Mouse (Mus musculus) spleen, embryonic (tissue): ENCODE measurements at regions not wholly inside any gene's neighbourhood (a gene's known extent, or its start where the extent isn't known, plus 50 kb on each side); places are given as distances from the start of the nearest gene placed in this dataset.
"Not testable (repeated sequence)": the region's sequence is repeated elsewhere in the genome, so short reads cannot be mapped to it uniquely, and the experiment has no call there.

Source experiments
- CTCF ChIA-PET: fragments of 350-600 bp; sonication (Branson Sonifier 250); formaldehyde crosslinking; loops from one replicate; lab custom pipeline; 2022; lab: Charles Lee

- CTCF ChIA-PET = no interaction called here
Measured at GRCm38 (mm10) chr12:46636888-46637287, 181.8 kb downstream of the Nova1 start.

GRCm38 (mm10) chr12:46635125-46635772, 183.5 kb downstream of the Nova1 start:
- CTCF ChIA-PET = no interaction called here

DNA sequence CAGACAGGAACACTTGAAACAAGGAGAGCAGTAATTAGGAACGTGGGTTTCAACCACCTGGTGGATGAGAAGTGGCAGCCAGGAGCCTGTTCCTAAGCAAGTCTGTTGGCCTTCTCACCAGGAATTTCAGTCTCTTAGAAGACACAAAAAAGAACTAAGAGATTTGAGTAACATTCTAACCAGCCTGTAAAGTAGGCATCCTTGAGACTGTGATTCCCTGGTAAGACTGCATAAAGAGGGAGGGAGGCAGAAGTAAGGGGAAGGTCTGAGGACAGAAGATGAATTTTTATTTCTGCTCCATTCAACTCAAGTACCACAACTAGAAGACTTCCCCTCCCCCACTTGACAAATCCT, 184.0 kb downstream of the Nova1 start:
- CTCF ChIA-PET = no interaction called here

DNA sequence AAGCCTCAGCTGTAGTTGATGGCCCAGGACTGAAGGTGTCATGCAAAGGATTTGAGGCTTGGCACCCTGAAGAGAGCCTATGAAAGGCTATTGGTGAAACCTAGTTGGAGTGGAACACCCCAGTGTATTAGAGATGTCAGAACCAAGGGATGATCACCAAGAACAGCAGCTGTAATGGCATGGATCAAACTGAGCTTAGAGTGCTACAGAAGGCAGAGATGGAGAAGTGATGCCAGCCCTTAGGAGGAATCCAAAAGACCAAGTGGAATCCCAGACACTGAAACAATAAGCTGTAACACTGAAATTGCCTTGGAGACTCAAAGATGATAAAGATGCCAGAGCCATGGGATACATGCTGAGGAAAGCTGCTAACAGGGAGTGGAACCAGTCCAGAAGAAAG, 186.3 kb downstream of the Nova1 start:
- CTCF ChIA-PET = not testable (repeated sequence)

DNA sequence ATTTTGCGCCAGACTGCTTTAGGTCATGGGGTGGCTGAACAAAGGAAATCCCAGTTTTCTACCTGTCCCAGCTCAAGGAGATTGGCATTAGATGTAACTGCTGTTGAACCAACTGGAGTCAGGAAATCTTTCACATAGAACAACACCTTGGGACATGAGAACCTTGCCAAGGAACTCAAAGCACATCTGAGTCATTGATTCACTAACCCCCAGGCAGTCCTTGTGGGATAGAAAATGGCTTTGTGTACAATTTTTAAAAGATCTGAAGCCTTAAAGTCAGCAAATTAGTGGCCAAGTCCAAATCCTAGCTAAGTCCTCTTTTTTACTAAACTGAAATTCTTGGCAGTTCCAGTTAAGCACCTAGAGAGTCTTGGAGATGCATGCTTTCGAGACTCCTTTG, 191.4 kb downstream of the Nova1 start:
- CTCF ChIA-PET = no interaction called here

DNA sequence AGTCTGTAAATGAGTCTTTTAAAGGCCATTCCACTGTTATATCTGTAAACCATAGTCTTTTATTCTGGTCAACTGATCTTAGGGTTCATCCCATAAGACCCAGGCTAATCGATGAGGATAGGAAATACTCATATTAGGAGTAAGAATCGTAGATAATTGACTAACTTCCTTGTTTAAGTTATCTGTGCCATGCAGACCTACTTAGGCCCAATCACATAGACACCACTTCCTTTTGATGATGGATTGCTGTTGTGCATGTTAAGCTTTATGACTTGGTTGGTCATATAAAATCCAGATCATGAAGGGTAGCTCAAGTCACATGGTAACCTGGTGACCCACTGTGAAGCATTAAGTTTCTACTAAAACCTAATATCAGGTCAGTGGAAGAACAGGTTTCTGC, 207.3 kb downstream of the Nova1 start:
- CTCF ChIA-PET = no interaction called here

DNA sequence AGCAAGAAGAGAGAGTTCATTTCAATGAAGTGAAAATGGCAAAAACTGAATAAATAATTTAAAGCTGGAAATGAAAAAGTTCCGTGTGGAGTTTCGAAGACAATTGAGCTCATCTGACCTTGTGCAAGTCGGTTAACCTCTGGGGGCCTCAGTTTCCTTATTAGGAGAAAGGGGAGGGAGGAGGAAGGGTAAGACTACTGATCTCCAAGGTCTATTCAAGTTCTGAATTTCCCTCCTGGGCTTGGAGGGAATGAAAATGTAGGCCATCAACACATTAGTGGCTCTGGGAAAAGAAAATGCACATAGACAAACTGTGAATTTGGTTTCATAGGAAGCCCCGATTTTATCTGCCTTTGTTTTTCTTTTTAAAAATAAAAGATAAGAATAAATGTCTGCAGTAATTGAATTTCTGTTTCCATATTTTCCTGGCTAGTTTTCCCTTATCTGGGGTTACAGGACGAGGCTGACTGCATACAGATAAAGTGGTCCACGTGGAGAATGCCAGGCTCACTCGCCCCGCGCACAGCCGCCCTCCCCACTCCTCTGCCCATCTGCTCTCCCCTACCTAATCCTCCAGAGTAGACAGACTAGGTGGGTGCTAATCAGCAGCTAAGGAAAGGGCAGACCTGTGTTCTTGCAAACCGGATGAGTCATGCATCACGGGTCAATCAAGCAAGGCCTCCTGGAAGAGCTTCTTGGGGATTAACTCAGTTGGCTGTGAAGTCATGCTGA, 209.0 kb downstream of the Nova1 start:
- CTCF ChIA-PET = no interaction called here

DNA sequence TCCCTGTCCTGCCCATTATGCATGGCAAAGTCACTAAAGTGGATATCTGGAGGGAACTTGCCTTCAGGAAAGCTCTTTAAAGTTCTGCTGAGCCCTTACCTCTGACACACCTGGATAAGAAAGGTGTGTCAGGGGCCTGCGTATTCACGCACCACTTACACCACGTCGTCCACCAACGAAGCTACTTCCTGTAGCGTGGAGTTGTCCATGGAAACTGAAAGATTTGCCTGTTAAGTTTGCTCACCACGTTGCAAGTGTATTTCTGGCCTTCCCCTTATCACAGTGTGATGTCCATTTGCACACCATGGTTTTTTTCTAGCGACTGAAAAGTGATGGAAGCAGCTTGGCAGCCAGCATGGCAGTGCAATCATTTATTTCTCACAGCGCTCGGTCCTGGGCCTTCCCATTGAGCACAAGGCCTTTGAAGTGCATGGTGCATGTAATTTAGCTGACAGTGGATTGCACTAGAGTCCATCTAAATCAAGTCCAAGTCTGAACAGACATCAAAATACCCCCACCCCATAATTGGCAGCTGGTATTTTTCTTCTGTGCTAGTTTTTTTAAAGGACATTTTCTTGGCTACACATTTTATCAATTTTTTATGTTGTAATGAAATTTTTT, 210.3 kb downstream of the Nova1 start:
- CTCF ChIA-PET = no interaction called here

DNA sequence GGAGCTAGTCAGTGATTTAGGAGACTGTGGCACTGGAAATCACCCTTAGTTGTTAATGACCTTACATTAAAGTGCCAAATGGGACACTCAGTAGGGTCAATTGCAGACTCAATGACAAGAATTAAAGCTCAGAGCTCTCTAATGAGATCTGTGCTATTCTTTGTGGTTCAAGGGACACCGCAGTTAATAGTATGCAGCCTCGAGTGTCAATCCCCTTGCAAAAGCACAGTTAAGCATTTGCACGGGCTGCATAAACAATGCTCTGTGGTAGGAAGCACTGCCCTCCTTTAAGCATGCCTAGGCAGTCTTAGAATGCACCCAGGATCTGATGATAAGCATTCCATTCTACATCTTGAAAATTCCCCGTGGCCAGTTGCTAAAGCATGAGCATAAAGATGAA, 221.5 kb downstream of the Nova1 start:
- CTCF ChIA-PET = no interaction called here

- CTCF ChIA-PET = no interaction called here
Measured at GRCm38 (mm10) chr12:46568665-46569064, 250.1 kb downstream of the Nova1 start.

- CTCF ChIA-PET = no interaction called here
Measured at GRCm38 (mm10) chr12:46566324-46566723, 252.4 kb downstream of the Nova1 start.

DNA sequence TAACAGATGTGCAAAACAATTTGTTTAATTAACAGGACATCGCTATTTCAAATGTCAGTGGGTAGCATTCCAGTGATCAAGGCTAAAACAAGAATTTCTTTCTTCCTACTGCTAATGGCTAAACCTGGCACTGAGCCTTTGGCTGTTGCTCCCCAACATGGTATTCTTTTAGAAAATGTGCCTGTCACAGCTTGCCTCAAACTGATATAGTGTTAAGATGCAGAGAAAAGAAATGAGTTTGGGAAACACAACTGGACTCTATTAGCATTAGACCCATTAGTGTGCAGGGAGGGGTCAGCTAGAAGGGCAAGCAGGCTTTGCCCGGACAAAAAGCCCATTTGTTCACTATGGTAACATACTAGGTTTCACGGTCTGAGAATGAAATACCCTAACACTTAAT, 297.8 kb downstream of the Nova1 start:
- CTCF ChIA-PET = no interaction called here

DNA sequence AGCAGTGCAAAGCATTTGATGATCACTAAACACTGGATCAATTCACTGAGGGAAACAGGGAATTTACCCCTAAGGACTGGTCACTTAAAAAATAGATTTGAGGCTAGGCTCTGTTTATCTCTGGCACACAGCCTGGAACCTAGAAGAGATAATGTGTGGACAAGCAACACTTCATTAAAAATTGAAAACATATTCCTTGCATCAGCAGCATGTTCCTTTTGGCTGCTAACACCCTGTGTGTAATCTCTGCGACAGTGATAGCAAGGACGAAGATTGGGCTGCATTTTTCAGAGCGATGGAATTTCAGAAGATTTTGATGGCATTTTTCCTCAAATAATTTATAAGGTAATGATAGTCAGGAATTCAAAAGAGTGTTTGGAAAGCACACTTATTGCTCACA, 310.9 kb downstream of the Nova1 start:
- CTCF ChIA-PET = no interaction called here

- CTCF ChIA-PET = no interaction called here
Measured at GRCm38 (mm10) chr12:46492465-46492864, 326.3 kb downstream of the Nova1 start.

GRCm38 (mm10) chr12:46450888-46451287, 367.8 kb downstream of the Nova1 start:
- CTCF ChIA-PET = no interaction called here

GRCm38 (mm10) chr12:46444644-46445313, 373.9 kb downstream of the Nova1 start:
- CTCF ChIA-PET = interaction anchor here (0.7 kb wide), 1 partner anchor 23 kb away, joined by 3 read pairs; no protein-coding TSS in a partner anchor

GRCm38 (mm10) chr12:46419591-46419990, 399.1 kb downstream of the Nova1 start:
- CTCF ChIA-PET = interaction anchor here (0.7 kb wide), 1 partner anchor 287 kb away, joined by 3 read pairs; no protein-coding TSS in a partner anchor

GRCm38 (mm10) chr12:46418990-46419389, 399.7 kb downstream of the Nova1 start:
- CTCF ChIA-PET = no interaction called here

DNA sequence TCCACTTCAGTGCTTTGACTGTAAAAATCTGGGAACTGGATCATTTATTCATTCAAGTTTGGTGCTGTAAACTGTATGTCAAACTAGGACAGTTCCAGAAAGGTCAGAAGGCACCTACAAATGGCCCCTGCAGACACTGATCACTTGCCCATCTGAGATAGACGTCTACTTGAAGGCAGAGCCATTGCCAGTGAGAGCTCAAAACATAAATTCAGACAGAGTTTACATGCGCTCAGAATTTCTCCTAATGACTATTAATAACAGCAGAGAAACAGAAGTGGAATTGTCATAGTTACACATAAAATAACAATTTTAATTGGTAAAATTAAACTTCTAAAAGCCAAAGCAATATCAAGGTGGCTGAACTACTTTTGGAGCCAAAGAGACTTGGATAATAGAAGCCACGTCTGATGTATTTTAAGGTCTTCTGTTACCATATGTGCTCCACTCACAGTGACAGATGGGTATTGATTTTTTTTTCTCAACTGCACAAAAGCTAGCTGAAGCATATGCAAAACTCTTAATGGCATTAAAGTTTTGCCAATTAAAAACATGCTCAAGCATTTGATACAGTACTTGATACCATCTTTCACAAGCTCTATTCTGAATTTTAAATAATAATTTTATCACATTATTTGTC, 401.8 kb downstream of the Nova1 start:
- CTCF ChIA-PET = no interaction called here

GRCm38 (mm10) chr12:46416250-46416649, 402.5 kb downstream of the Nova1 start:
- CTCF ChIA-PET = no interaction called here

DNA sequence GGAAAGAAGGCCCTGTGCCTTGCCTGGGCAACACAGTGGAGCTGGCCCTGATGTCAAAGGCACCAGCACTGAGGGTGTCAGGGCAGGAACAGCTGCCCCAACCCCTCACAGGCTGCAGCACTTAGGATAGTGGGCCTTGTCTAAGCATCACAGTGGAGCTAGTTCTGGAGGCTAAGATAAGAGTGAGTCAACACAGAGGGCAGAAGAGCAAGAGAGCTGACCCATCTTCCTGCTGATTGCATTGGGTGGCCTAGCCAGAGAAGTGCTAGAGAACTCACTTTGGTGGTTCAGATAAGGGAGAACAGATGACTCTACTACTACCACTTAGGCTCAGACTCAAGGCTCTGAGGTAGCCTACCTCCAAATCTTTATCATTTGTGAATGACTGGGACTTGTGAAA, 413.1 kb downstream of the Nova1 start:
- CTCF ChIA-PET = no interaction called here

DNA sequence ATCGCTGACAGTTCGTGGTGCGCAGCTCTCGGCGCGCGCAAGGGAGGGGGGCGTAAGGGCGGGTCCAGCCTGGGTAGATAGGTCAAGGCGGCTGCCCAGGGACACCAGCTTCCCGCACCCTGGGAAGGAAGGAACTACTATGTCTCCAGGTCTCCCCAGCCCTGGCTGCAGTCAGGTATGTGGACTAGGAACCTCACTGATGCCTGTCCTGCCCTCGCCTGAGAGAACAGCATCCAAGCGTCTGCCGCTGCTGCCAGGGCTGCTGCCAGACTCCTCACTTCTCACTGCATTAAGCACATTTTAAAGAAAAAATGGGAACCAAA, 419.1 kb downstream of the Nova1 start:
- CTCF ChIA-PET = no interaction called here
